Mouse (Mus musculus): ENCODE data around the gene Snx9.

The Snx9 gene

DNA sequence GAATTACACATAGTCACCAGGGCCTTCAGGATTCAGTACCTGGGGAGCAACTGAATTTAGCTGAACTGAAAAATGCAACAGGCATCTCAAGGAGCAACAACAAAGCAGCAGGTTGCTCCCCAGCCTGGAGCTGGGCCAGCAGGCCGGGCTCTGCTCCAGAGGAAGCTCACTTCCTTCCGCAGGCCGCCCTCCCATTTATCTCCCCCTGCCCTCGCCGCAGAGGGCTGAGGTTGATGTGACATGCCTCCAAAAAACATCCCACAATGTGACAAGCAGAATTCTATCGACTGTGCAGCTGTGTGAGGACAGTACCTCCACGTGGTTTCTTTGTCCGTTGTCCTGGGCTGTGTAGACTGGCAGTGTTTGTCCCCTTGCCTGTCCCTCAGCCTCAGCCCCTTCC is 44.3 kb downstream of the Snx9 start:
- peak; percentile 20 to 30 for DNase-seq (ENCODE audit: low spot score in 2 of 2)

DNA sequence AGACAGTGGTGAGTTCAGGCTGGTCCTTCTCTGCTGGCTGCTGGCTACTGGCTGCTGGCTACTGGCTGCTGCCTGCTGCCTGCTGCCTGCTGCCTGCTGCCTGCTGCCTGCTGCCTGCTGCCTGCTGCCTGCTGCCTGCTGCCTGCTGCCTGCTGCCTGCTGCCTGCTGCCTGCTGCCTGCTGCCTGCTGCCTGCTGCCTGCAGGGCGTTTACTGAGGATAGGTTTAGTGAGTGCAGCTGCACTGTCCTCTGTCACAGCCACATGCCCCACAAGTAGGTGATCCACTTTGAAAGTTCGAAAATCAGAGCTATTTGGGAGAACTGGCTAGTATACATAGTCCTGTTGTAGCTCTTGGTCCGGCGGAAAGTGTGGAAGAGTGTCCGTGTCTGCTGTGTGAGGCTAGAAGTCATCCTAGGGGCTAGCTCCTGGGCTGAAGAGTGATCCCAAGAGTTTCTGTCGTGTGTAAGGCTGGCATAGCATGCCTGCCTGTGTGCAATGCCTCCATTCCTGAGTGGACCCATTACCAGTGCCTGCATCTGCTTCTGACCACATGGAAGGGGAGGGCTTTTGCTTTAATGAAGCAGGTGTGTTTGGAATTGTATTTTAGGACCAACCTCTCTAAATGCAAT is 45.2 kb downstream of the Snx9 start:
- DNase-seq (ENCODE audit: low spot score in 2 of 2), result no peak

- DNase-seq (ENCODE audit: low spot score in 2 of 2), result peak; percentile 18 to 45
These were observed 46.0 kb downstream of the Snx9 start for GRCm38 (mm10) chr17:5886943-5887800.

DNA sequence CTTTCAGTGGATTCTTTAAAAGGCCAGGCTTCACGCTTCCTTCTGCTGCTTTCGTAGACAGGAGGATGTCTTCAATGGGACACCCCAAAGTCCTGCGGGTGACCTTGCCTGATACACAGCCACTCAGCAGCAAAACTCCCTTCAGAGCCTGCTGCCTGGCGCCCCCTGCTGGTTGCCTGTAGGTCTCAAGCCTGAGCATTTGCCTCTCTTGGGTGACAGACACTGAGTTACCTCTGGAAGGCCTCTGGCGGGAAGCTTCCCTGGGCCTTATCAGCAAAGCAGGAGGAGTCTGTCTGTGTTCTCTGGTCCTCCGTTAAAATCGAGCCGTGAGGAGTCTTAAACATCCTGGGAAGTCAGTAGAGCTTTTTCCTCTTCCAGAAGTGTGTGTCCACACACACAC is 49.3 kb downstream of the Snx9 start:
- DNase-seq (ENCODE audit: low spot score in 2 of 2), result peak; percentile 65 to 78

- no peak for DNase-seq (ENCODE audit: low spot score in 2 of 2)
These were observed 51.0 kb downstream of the Snx9 start for GRCm38 (mm10) chr17:5891933-5892683.

DNA sequence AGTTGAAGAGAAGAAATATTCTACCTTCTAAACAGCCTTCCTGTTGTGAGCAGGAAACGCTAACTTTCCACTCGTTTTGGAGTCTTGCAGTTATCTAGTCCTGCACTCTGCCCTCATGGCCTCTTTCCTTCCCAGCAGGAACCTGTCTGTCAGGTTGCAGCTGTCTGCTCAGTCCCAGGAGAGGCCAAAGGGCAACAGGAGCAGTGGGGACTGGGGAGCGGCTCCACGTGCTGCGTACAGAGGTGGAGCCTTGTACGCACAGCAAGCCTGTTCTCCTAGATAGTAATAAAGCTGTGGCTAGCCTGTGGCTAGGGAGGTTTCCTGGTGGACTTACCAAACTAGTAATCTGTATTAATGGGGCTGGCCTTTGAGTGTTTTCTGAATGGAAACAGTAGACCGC is 52.0 kb downstream of the Snx9 start:
- DNase-seq (ENCODE audit: low spot score in 2 of 2), result no peak

DNA sequence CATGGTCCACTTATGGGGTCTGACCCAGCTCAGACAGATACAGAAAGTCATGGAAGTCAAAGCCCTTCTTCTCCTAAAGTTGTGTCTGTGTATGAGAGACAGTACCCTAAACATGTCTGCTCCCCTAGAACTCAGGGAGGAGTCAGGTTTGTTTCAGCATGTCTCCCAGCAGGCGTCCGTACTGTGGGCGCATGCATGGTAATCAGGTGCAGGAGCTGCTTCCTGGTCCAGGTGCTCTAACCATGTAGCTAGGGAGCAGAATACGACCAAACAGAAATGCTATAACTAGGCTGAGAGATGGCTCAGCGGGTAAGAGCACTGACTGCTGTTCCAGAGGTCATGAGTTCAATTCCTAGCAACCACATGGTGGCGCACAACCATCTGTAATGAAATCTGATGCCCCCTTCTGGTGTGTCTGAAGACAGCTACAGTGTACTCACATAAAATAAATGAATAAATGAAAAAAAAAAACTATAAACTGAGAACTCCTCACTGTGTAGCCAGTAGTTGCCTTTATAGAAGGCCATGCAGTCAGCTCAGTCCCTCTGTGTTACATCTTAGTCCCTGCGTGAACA is 52.5 kb downstream of the Snx9 start:
- no peak for DNase-seq (ENCODE audit: low spot score in 2 of 2)

DNA sequence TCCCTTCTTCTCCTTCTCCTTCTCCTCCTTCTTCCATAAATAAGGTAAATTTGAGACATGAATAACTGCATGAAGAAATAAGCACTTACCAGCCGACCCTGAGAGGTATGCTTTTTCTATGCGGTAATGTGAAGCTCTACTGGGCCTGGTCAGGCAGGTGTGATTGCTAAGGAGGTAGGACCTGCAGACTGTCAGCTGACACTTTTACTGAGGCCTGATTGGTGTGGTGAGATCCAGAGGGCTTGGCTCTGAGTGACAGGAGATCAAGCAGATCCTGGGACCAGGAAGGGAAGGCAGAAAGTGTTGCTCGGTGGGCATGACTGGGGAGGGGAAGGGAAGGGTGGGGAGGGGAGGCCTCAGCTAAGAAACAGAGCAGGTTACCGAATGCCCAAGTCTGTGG is 54.9 kb downstream of the Snx9 start:
- no peak for DNase-seq (ENCODE audit: low spot score in 2 of 2)

DNA sequence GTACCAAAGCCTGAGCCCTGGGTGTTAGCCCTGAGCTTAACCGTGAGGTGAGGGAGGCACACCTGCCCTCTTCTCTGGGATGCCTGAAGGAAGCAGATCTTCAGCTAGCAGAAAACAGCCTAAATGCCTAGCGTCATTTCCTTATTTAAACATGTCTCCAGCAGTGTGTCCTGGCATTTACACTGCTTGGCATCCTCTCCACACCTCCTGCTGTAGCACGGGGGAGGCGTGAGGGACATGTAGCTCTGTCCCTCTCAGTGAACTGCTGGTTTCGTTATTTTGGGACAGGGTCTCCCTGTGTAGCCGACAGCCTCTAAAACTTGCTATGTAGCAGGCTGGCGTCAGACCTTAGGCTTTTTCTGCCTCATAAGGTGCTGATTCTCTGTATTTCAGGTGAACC is 55.5 kb downstream of the Snx9 start:
- no peak for DNase-seq (ENCODE audit: low spot score in 2 of 2)

DNA sequence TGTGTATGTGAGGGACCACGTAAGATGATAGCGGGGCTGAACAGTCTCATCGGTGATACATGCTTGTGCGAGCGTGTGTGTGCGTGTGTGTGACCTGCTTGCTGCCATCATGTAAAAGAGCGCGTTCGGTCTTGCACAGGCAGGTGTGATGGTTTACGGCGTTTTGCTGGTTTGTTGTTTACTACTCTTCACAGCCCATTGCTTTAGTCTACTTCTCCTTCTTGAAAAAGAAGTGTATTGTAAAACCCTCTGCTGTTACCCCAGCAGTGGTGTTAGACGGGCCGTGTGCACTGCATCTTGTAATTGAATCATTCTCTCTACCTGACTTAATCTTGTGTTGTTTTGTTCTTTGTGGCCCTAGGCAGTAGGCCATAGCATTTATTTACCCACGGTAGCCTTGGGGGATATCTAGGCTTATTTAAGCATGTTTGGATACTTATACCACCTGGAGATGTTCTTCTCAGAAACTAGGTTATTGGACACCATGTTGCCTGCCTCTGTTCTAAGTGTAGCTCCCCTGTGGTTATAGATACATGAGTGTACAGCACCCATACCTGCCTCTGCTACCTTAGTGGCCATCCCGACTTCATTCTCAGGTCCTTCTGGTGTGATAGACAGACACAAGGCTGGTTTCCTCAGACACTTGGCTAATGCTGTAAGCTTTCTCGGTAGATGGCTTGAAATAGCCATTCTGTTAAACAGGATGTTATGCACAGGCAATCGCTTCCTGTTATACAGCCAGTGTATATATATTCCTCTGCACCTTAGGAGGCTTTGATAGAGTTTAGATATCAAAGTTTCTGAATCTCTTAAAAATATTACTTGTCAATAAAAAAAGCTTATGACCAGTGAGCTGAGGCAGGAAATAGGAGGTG is 56.4 kb downstream of the Snx9 start:
- DNase-seq (ENCODE audit: low spot score in 2 of 2), result no peak

DNA sequence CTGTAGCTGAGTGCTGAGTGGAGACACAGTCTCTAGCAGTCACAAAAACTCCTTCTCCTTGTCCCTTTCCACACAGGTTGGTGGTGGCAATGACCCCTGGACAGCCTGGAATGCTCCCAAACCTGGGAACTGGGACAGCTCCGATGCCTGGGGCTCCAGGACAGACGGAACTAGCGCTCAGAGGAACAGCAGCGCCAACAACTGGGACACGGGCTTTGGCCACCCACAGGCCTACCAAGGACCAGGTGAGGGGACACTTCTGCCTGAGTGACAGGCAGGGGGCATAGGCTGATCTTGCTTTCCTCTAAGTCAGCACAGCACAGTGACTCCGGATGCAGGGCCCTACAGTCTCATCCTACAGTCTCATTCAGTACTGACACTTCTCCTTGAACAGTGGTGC is 58.1 kb downstream of the Snx9 start:
- DNase-seq (ENCODE audit: low spot score in 2 of 2), result no peak

GRCm38 (mm10) chr17:5901381-5901780 is 60.3 kb downstream of the Snx9 start:
- no peak for DNase-seq (ENCODE audit: low spot score in 2 of 2)

DNA sequence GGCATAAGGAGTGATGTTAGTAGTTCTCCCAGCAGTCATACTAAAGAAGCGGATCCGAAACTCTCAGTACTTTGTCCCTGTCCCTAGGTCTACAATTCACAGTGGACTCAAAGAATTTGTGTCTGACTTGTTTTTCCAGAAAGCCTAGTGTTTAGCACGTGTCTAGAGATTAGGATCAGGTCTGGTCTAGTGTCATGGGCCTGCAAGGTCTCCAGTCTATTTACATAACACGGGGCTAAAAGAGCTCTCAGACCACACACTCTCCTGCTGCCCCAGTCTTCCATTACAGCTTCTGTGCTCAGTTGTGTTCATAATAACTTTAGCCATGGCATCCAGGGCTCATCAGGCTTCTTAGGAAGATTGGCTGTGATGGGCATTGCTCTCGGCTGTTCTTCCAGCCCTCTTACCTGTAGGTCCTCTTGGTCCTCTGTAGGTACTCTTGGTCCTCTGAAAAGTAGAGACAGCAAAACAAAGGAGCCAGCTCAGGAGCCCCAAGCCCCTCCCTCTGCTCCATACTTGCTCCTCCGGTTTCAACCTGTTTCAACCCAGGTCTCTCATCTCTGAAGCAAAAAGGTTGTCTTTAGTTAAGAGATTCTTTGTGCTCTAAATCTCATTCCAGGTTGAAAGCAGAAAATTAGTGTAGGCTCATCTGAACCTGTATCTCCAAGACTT is 62.6 kb downstream of the Snx9 start:
- DNase-seq (ENCODE audit: low spot score in 2 of 2), result no peak

DNA sequence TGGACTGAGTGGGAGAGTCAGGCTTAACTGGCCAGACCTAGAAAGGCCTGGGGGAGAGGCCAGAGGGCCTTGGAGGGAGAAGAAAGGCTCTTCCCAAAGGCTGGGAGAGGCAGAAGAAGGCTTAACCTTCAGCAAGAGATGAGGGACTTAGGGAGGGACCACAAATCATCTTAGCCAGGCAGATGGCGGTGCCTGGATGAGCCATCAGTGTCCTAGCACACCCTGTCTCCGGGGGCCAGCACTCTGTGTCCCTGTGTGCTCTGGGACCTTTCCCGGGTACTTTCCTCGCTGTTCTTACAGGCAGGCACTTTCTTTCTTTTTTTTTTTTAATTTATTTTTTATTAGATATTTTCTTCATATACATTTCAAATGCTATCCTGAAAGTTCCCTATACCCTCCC is 68.6 kb downstream of the Snx9 start:
- DNase-seq (ENCODE audit: low spot score in 2 of 2), result no peak

GRCm38 (mm10) chr17:5911591-5911990 is 70.5 kb downstream of the Snx9 start:
- peak; percentile 40 to 50 for DNase-seq (ENCODE audit: low spot score in 2 of 2)

DNA sequence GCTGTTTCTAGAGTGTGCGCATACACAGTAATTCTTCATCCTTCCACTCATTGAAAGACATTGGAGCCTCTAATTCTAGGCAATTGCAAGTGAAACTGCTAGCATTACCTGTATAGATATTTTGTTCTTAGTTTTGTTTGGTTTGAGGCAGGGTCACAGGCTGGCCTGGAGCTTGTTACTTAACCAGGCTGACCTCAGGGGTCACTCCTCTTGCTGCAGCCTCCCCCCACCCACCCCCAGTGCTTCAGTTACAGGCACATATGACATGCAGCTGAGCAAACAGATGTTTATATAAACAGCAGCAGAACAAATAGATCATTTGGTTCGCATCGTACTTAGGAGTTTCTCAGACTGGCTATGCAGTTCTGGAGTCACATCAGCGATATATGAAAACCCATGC is 71.7 kb downstream of the Snx9 start:
- DNase-seq (ENCODE audit: low spot score in 2 of 2), result no peak

DNA sequence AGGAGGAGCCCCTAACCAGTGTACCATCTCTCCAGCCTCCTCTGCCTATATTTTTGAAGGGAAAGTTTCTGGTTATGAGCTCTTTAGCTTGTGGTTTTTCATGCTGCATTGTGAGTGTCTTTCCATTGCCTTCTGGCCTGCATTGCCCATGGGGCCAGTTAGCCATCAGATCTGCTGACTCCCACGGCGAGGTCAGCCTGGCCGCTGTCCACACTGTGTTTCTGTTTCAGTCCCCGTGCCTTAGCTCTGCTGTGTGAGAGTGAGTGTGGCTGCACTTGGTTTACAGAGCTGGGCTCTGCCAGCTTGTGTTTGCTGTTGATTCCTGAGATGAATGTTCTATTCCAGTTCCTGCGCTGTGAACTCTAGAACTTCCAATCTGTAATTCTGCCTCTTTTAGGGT is 73.1 kb downstream of the Snx9 start:
- DNase-seq (ENCODE audit: low spot score in 2 of 2), result no peak

DNA sequence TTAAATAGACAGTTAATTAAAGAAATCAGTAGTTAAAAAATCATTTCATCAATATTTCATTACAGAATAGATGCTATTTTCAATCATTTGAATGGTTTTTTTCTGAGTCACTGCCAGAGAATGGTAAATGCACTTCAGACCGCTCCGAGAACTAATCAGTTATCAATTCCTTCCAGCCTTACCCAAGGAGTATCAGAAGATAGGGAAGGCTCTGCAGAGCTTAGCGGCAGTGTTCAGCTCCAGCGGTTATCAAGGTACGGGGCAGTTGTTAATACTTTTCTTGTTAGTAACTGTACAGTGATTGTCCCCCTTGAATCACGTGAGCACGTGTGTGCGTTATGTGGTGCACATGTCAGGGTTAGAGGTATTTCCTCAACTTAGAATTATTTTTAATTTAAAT is 80.8 kb downstream of the Snx9 start:
- DNase-seq (ENCODE audit: low spot score in 2 of 2), result no peak

DNA sequence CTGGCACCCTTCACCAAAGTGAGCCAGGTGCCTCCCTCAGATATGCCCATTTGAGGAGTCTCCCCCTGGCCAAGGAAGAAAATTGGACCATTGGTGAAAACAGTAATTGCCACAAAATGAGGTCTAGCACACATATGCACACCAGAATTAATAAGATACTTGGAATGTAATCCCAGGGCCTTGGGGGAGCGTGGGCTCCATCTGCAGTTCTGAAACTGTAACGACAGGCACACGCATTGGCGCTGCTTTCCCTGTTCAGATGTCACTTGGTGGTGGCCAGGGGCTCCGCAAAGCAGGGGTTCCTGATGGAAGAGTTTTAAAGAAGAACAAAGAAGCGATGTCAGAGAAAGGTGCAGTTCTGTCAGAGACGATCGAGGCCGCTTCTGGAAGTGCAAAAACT is 82.2 kb downstream of the Snx9 start:
- peak; percentile 39 to 69 for DNase-seq (ENCODE audit: low spot score in 2 of 2)

GRCm38 (mm10) chr17:5924238-5924637 is 83.1 kb downstream of the Snx9 start:
- peak; percentile 38 to 63 for DNase-seq (ENCODE audit: low spot score in 2 of 2)

DNA sequence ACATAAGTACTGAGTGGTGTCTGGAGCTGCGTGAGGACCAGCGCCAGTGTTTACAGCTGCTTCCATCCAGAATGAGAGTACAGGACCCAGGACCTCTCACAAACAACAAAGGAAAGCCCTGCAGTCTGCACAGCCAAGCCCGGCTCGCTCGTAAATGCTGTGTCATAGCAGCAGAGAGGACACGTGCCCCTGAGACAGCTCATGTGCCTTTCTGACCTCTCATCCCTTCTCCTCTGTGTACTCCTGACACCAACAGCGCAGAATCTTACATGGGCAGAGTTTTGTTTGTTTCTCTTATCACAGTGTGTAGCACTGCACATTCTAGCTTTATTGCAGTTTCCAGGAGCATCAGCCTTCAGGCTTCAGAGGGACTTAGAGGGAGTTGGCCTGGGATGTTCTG is 85.6 kb downstream of the Snx9 start:
- DNase-seq (ENCODE audit: low spot score in 2 of 2), result no peak

All from frontal cortex, postnatal 36 days (tissue).